Mouse (Mus musculus) retina, adult 2 months (tissue): ENCODE measurements at regions not wholly inside any gene's neighbourhood (a gene's known extent, or its start where the extent isn't known, plus 50 kb on each side); places are given as distances from the start of the nearest gene placed in this dataset.
A peak's percentile ranks its signal among the peaks of the same experiment; 100 is the strongest.

Source experiments
- DNase-seq: peaks from one replicate; pipeline ENCODE4 v3.0.0-alpha.2; 2012; ENCODE audit warnings: low read depth, low spot score

GRCm38 (mm10) chr14:25173873-25174272, 285.1 kb upstream of the Zmiz1 start:
- DNase-seq = no peak

- no peak for DNase-seq
Observed at GRCm38 (mm10) chr14:25174402-25174801, 284.6 kb upstream of the Zmiz1 start.

- no peak for DNase-seq
Observed at GRCm38 (mm10) chr14:25176206-25176605, 282.8 kb upstream of the Zmiz1 start.

- DNase-seq = no peak
Observed at GRCm38 (mm10) chr14:25180126-25180525, 278.9 kb upstream of the Zmiz1 start.

GRCm38 (mm10) chr14:25181406-25181805, 277.6 kb upstream of the Zmiz1 start:
- no peak for DNase-seq

- no peak for DNase-seq
Observed at GRCm38 (mm10) chr14:25184042-25184441, 274.9 kb upstream of the Zmiz1 start.

GRCm38 (mm10) chr14:25184875-25185274, 274.1 kb upstream of the Zmiz1 start:
- no peak for DNase-seq

- DNase-seq = no peak
Observed at GRCm38 (mm10) chr14:25185556-25185958, 273.4 kb upstream of the Zmiz1 start.

- DNase-seq = peak; percentile 36
Observed at GRCm38 (mm10) chr14:25185959-25186771, 272.8 kb upstream of the Zmiz1 start.

GRCm38 (mm10) chr14:25187715-25188114, 271.3 kb upstream of the Zmiz1 start:
- DNase-seq = no peak

GRCm38 (mm10) chr14:25189256-25189655, 269.7 kb upstream of the Zmiz1 start:
- no peak for DNase-seq

- no peak for DNase-seq
Observed at GRCm38 (mm10) chr14:25190680-25191270, 268.2 kb upstream of the Zmiz1 start.

- no peak for DNase-seq
Observed at GRCm38 (mm10) chr14:25196820-25197219, 262.2 kb upstream of the Zmiz1 start.

- no peak for DNase-seq
Observed at GRCm38 (mm10) chr14:25199900-25200299, 259.1 kb upstream of the Zmiz1 start.

- no peak for DNase-seq
Observed at GRCm38 (mm10) chr14:25200656-25201179, 258.3 kb upstream of the Zmiz1 start.

GRCm38 (mm10) chr14:25202312-25202711, 256.7 kb upstream of the Zmiz1 start:
- no peak for DNase-seq

- DNase-seq = no peak
Observed at GRCm38 (mm10) chr14:25204091-25204490, 254.9 kb upstream of the Zmiz1 start.

GRCm38 (mm10) chr14:25206855-25207254, 252.1 kb upstream of the Zmiz1 start:
- DNase-seq = no peak

- DNase-seq = no peak
Observed at GRCm38 (mm10) chr14:25207422-25207821, 251.6 kb upstream of the Zmiz1 start.

GRCm38 (mm10) chr14:25208221-25209056, 250.5 kb upstream of the Zmiz1 start:
- no peak for DNase-seq

- no peak for DNase-seq
Observed at GRCm38 (mm10) chr14:25213056-25213455, 245.9 kb upstream of the Zmiz1 start.

GRCm38 (mm10) chr14:25223091-25223490, 235.9 kb upstream of the Zmiz1 start:
- no peak for DNase-seq
